Mouse (Mus musculus) lung, postnatal 0 days (tissue): Measurements from ENCODE around the gene Id4. TPM values are rescaled to one million over a fixed set of nuclear protein-coding genes. Genes with fewer than 3 reads are reported as not detected.
A peak's percentile ranks its signal among the peaks of the same experiment; 100 is the strongest.

Source experiments
- ATAC-seq: fragments of 200-750 bp; cut with Nextera tagmentation; 2 replicates; pipeline ENCODE4 v1.8.0; 2017; ENCODE audit warnings: moderate library complexity
- DNase-seq: peaks from one replicate; pipeline ENCODE4 v3.0.0-alpha.2; 2016; ENCODE audit warnings: low spot score
- H3K27ac ChIP-seq: fragments of 300-500 bp; sonication (generic); 2 replicates; pipeline ENCODE4 v1.5.1; 2014; ENCODE audit warnings: antibody characterized with exemption, mild to moderate bottlenecking, low read length, mixed read lengths
- H3K27me3 ChIP-seq: fragments of 300-500 bp; sonication (generic); replicated peaks from 2 replicates; pipeline ENCODE4 v1.6.1; 2014; ENCODE audit warnings: low read length, mixed read lengths; ENCODE audit not compliant: insufficient read depth
- H3K36me3 ChIP-seq: fragments of 300-500 bp; sonication (generic); 2 replicates; pipeline ENCODE4 v1.6.1; 2014; ENCODE audit warnings: low read length, mixed read lengths; ENCODE audit not compliant: insufficient read depth
- H3K4me1 ChIP-seq: fragments of 300-500 bp; sonication (generic); 2 replicates; pipeline ENCODE4 v1.6.1; 2014; ENCODE audit warnings: antibody characterized with exemption, low read depth, low read length, mixed read lengths; ENCODE audit not compliant: insufficient read depth
- H3K4me2 ChIP-seq: fragments of 300-500 bp; sonication (generic); replicated peaks from 2 replicates; pipeline ENCODE4 v1.6.1; 2014; ENCODE audit warnings: low read depth, mild to moderate bottlenecking, low read length, moderate library complexity, mixed read lengths
- H3K4me3 ChIP-seq: fragments of 300-500 bp; sonication (generic); 2 replicates; pipeline ENCODE4 v1.5.1; 2014; ENCODE audit warnings: low read depth, low read length
- H3K9ac ChIP-seq: fragments of 300-500 bp; sonication (generic); replicated peaks from 2 replicates; pipeline ENCODE4 v1.6.1; 2014; ENCODE audit warnings: low read depth, mild to moderate bottlenecking
- H3K9me3 ChIP-seq: fragments of 300-500 bp; sonication (generic); 2 replicates; pipeline ENCODE4 v1.6.1; 2016; ENCODE audit warnings: low read length, mixed read lengths
- CTCF ChIP-seq: IDR thresholded peaks from 2 replicates; pipeline ENCODE4 v1.5.1; 2016; ENCODE audit warnings: antibody characterized with exemption, mild to moderate bottlenecking
- EP300 ChIP-seq: IDR thresholded peaks from 2 replicates; pipeline ENCODE4 v1.6.1; 2016; ENCODE audit warnings: antibody characterized with exemption, mild to moderate bottlenecking, control low read depth
- WGBS: fragments of 180-500 bp; shearing (Covaris S2); extraction: QIAGEN DNeasy Blood & Tissue Kit; methylation state at CpG from one replicate; pipeline ENCODE4 v1.1.7; 2014; 5-methylcytosine and 5-hydroxymethylcytosine counted together
- polyA plus RNA-seq: library from polyadenylated mRNA; unstranded; fragments of >200 nt; fragmentation: Nextera tagmentation; extraction: Ambion mirVana; gene quantifications from 2 replicates; pipeline ENCODE4 v1.2.1, GENCODE M21; 2015

The Id4 gene
- polyA plus RNA-seq, 1 experiment from 2014 or later, result 4.1 TPM

DNA sequence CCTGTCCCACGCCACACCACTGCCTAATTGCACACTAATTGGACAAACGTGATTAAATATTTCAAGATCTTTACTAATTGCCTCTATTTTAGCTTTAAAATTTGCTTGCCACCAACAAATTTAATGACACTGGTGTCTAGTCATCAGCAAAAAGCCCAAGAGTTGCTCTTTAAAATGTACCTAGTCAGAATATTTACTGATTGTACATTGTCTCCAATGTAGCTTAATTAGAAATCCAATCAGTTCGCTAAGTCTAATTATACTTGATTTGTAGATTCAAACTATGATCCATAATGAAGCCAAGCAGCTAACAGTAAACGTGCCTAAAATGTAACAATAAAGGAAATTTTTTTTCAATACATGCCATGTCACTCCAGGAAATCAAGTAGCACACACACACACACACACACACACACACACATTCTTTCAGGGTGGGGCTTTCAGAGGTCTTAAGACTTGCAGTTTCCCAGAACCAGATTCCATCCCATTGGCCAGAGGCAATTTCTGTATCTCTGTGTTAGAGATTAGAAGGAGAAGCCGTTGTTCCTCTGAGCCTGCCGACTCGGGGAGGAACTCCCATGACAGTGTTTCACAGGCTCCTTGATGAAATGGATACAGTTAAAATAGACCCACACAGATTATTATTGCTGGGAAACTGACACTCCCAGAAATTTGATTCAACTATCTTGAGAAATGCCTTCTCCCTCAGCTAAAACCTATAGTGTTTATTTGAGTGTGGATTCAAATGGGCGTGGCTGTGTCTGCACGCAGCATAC lies 24.1 kb downstream of the Id4 start:
- no peaks in the 10 kb centered on the region for H3K9me3 ChIP-seq
- H3K9ac ChIP-seq, result no peak overlapping the region
- H3K4me2 ChIP-seq, result no peak overlapping the region
- DNase-seq (no peak), ATAC-seq (no peak)
- H3K27ac ChIP-seq, result no peak overlapping the region
- WGBS, result 71% methylated on average over 9 of the region's 9 CpGs
- H3K36me3 ChIP-seq, result no peaks in the 10 kb centered on the region
- TF ChIP-seq EP300 (no peak), CTCF (no peak)
- H3K4me3 ChIP-seq, result no peak overlapping the region
- H3K27me3 ChIP-seq, result no peaks in the 10 kb centered on the region
- H3K4me1 ChIP-seq, result no peaks in the 10 kb centered on the region

DNA sequence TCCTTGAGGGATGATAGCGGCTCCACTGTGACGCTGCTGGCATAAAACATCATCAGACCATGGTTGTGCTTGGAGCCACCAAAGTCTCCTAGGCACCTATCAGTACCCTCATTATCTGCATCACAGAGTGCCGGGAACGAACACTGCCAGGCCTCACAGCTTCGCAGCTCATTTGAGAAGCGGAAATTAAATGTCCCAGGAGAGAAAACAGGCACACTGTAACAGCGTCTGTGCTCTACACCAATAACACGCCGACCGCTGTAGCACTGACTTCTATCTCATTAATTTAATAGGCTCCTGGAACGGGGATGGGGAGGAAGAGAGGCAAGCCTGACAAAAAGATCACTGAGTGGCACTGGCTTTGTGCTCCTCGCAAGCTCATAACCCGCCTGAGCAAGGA lies 29.4 kb downstream of the Id4 start:
- Histone ChIP-seq H3K4me1 (no peaks in the 10 kb centered on the region), H3K36me3 (no peaks in the 10 kb centered on the region), H3K27me3 (no peaks in the 10 kb centered on the region), H3K4me3 (no peak overlapping the region), H3K27ac (no peak overlapping the region), H3K9me3 (no peaks in the 10 kb centered on the region), H3K9ac (no peak overlapping the region), H3K4me2 (no peak overlapping the region)
- no peak for ATAC-seq
- TF ChIP-seq CTCF, result no peak
- TF ChIP-seq EP300, result no peak
- DNase-seq, result no peak
- WGBS, result 65% methylated on average over 13 of the region's 13 CpGs

DNA sequence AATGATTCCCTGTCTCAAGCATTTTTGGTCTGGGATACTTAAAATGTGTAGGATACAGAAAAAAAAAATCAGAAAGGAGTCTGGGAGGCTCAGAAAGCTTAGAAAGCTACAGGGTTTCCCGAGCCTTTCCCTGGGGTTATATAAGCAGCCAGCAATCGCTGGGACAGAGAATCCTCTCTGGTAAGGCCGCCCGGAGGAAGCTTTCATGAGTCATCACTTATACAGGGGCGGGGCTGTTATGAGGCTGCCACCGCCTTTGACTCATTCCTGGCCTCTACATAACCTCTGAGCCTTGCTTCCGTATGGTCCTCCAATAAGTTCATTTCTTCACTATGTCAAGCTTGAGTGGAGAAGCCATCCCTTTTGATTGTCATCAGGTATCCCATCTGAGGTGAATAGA lies 53.5 kb downstream of the Id4 start:
- ATAC-seq, result peak; percentile 64
- DNase-seq, result peak; percentile 50
- no peak overlapping the region for H3K27ac ChIP-seq

More for the DNA sequence above, 53.5 kb downstream of the Id4 start:
- Histone ChIP-seq H3K4me2 (no peak overlapping the region), H3K9ac (no peak overlapping the region), H3K4me3 (no peak overlapping the region), H3K36me3 (no peaks in the 10 kb centered on the region), H3K27me3 (no peaks in the 10 kb centered on the region), H3K9me3 (no peaks in the 10 kb centered on the region), H3K4me1 (no peaks in the 10 kb centered on the region)
- TF ChIP-seq EP300 (no peak), CTCF (no peak)
- 51% methylated on average over 7 of the region's 7 CpGs for WGBS
